Mouse (Mus musculus): ENCODE measurements at regions not wholly inside any gene's neighbourhood (a gene's known extent, or its start where the extent isn't known, plus 50 kb on each side); places are given as distances from the start of the nearest gene placed in this dataset.

GRCm38 (mm10) chrX:104762377-104762776 lies 91.5 kb upstream of the Zdhhc15 start:
- ATAC-seq (replicated peaks; ENCODE audit: low read depth, poor library complexity, severe bottlenecking): no peak

GRCm38 (mm10) chrX:104760311-104760710 lies 89.4 kb upstream of the Zdhhc15 start:
- peak; percentile 93 for ATAC-seq (replicated peaks; ENCODE audit: low read depth, poor library complexity, severe bottlenecking)

- no peak for ATAC-seq (replicated peaks; ENCODE audit: low read depth, poor library complexity, severe bottlenecking)
These were observed 78.5 kb upstream of the Zdhhc15 start for GRCm38 (mm10) chrX:104749356-104749755.

Data from common myeloid progenitor, adult 5-6 weeks (primary cell).